Mouse (Mus musculus): Measurements from ENCODE around the gene Iqch. TPM values are rescaled to one million over a fixed set of nuclear protein-coding genes. Genes with fewer than 3 reads are reported as not detected.
A peak's percentile ranks its signal among the peaks of the same experiment; 100 is the strongest.

Gene Iqch
- total RNA-seq, 2 experiments from 2014 or later = not detected

- DNase-seq = no peak
Observed at GRCm38 (mm10) chr9:63492291-63492690, 110.0 kb downstream of the Iqch start.

DNA sequence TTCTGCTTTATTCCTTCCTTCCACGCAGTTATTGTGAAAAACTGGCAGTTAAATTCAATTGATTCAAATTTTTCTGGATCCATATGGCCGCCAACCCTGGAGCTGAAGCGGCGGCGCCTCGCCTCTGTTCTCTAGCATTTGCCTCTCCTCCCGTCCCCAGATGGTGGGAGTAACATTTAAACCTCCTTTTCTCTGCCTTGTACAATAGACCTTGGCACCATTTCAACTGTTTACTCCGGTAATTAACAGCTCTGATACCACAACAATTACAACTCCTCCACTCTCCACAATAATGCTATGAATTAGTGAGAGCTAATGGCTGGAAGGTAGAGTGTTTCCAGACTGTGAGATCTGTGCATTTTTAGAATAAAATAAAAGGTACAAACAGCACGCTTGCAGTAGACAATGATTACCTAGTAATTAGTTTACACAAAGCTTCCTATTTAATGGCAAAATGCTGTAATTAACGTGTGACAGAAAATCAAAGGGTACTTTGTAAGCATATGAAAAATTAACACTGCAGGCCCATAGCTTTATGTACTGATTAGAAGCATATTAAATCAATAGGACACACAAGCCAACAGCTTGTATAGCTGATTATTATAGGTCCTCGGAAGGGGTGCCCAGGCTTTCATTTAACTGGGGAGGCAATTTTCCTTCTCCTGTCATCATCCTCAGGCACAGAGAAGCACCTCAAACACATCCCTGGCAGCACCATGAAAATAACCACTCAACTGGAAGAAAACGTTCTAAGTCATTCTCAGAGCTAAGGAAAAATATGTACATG is 111.6 kb downstream of the Iqch start:
- no peak for DNase-seq

DNA sequence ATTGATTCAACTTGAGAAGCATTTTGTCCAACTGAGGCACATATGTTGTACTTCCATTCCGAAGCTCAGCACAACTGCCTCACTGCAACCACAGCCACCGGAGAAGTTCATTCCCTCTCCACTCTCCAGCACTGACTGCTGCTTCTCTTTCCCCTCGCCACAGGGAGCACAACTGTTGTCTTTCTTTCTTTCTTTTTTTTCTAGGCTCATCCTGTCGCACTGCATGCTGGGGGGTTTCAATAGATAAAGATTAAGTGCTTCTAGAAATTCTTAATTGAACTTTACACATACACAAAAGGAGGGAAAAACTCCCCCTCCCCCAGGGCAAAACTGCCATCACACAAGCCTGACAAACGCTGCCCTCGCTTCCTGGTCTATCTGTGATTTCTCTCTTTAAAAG is 113.1 kb downstream of the Iqch start:
- no peak for DNase-seq

DNA sequence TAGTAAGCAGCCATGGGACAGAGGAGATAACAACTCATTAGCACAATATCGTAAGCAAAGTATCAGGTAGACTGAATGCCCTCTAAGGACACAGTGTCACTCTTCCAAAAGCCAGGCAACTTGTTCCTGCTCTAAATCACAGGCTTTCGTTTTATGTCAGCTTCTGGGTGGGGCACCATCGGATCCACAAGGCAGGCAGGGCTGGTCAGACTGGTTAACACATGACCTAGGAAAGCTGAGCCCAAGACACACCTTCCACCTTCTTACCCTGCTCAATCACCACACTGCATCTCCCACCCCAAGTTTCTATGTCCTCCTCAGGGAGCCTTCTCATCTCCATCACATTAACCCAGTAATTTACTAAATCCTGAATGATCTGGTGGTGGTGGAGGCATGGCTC is 136.7 kb downstream of the Iqch start:
- no peak for DNase-seq

DNA sequence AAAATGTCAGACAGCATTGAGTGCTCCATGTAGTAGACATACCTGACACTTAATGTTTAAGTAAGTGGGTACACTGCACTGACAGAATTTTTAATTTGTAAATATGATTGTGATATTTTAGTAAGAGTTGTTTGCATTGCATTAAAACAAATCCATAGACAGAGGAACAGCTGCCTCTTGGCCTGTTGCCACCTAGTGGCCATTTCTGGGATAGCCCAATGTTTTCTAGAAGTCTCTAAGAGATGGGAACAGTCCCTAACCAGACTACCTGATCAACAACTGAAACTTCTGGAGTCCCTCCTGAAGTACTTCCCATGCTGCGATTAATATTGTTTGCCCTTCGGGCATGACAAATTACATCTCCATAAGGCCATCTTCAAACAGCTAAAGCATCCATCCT is 140.0 kb downstream of the Iqch start:
- peak; percentile 86 for DNase-seq

DNA sequence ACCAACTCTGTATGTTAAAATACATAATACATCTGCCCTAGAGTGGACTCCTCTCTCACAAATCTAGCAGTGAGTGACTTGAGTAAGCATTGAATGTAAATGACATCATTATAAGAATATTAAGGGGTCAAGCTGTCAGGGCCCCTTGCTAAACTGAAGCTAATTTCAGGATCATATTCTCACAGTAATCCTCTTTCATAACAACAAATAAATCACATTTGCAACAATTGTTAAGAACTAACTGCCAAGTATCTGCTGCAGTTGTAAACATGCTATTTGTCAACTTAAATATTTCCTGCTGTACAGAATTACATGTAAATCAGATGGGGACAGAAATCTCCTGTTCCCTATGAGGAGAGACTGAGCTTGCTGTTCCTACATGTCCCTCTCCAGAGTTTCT is 145.9 kb downstream of the Iqch start:
- no peak for DNase-seq

DNA sequence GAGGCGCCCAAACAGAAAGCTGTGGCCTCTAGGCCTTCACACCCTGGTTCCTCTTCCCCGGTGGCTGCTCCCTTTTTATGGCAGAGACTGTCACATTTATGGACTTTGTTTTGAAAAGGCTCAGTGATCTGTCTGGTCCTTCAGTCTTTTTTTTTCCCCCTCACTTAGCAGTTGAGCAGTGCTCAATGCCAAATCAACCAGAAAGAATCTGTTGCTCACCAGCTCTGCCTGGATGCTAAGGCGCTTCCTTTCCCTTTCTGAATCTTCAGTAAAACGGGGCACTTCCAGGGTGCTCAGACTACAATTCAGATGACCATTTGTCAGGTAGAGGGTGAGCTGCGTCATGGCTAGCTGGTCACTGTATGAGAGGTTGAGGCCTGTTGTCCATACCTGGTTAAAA is 148.0 kb downstream of the Iqch start:
- DNase-seq = no peak

- DNase-seq = no peak
Observed at GRCm38 (mm10) chr9:63450531-63451030, 151.7 kb downstream of the Iqch start.

GRCm38 (mm10) chr9:63443695-63444094 is 158.6 kb downstream of the Iqch start:
- peak; percentile 7 for DNase-seq

- no peak for DNase-seq
Observed at GRCm38 (mm10) chr9:63430652-63431051, 171.6 kb downstream of the Iqch start.

GRCm38 (mm10) chr9:63421096-63421736 is 181.1 kb downstream of the Iqch start:
- no peak for DNase-seq

DNA sequence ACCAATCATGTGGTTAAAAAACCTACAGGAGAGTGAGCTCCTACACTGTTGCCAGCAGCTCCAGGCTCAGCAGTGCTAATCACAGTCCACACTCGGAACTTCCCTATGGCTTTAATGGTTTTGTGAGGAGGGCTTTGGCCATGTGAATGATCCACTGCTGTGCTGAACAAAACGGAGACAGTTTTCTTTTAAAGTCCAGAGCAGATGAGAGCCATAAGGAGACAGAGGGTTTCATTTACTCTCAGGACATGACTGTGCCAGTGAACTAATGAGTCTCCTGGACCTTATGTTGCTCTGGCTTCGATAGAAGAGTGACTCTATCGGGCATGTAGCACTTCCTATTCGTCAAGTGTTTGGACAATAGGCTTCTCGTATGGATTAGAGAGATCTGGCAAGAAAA is 181.9 kb downstream of the Iqch start:
- no peak for DNase-seq

DNA sequence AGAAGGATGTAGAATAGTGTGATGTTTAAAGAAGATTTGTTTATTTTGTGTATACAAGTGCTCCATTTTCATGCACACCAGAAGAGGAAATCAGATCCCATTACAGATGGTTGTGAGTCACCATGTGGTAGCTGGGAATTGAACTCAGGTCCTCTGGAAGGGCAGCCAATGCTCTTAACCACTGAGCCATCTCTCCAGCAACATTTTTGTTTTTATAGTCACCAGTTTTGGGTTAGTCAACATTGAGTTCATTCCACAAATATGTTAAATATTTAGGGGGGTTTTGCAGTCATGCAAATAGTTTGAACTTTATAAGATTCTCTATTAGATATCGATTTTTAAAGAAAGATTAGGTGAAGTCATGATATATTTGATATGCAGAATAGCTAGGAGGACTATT is 202.1 kb downstream of the Iqch start:
- DNase-seq = no peak

- DNase-seq = no peak
Observed at GRCm38 (mm10) chr9:63399463-63399815, 202.9 kb downstream of the Iqch start.

- peak; percentile 98 for DNase-seq
Observed at GRCm38 (mm10) chr9:63398611-63399462, 203.5 kb downstream of the Iqch start, which contains the start of gene 2300009A05Rik. Gene 2300009A05Rik (minus strand): TSS chr9:63399246.

- no peak for DNase-seq
Observed at GRCm38 (mm10) chr9:63395612-63396011, 206.7 kb downstream of the Iqch start.

DNA sequence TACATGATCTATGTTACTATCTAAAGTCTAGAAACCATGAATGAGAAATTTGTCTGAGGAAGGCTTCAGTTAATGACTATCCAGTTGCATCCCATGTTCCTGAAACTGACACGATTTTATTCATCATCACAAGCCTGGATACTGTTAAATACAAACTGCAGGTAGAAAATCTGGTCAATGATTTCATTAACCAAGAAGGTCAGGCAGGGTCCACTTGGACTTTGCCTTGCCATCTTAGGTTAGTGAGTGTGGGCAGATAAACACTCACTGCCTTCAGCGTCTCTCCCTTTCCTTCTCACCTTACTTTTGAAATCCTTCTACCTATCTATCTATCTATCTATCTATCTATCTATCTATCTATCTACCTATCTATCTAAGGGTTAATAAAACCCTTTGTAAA is 211.0 kb downstream of the Iqch start:
- no peak for DNase-seq

GRCm38 (mm10) chr9:63382761-63383160 is 219.5 kb downstream of the Iqch start:
- no peak for DNase-seq

DNA sequence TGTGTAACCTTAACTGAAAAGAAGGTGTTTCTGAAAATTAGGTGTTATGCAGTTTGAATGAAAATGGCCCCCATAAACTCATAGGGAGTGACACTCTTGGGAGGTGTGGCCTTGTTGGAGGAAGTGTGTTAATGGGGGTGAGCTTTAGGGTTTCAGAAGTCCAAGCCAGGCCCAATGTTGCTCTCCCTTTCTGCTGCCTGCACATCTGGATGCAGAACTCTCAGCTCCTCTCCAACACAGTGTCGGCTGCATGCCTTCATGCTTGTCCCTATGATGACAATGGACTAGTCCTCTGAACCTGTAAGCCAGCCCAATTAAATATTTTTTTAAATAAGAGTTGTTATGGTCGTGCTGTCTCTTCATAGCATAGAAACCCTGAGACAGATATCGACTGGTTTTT is 222.0 kb downstream of the Iqch start:
- DNase-seq = no peak

DNA sequence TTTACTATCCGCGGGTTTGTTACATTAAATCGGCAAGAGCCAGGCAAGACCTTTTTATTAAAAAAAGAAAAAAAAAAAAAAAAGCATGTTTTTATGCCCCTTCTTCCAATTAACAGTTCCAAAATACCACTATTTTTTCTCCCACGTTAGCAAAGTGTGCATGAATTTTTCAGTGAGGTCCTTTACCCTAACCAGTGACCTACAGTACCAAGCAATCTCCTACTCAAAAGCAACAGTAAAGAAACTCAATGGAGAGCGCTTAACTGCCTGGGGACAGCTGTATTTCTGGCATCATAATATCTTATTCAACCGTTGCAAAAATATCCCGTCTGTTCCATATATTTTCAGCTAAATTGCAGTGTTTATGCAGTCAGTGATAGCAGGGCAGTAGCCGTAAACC is 224.1 kb downstream of the Iqch start:
- no peak for DNase-seq

GRCm38 (mm10) chr9:63377270-63378142 is 224.8 kb downstream of the Iqch start, which contains the start of gene Map2k5:
Gene Map2k5 (minus strand): TSS chr9:63377902.
- peak; percentile 93 for DNase-seq

GRCm38 (mm10) chr9:63373315-63373714 is 229.0 kb downstream of the Iqch start:
- no peak for DNase-seq
